Comparison of ENCODE assay signal across 8 mouse cellular contexts in genomic region chr6:122308505-122309393, GRCm38 (mm10). TPM values are rescaled to one million over a fixed set of nuclear protein-coding genes. Genes with fewer than 3 reads are reported as not detected.
DNase-seq lines count a peak whose midpoint lies in the region; ATAC-seq and TF ChIP-seq lines count a peak whose summit lies in the region.

TSS of gene M6pr (plus strand) at chr6:122308720.

- peak; percentile 98 for DNase-seq in A20 (ENCODE audit: low read depth, low spot score)
- DNase-seq in heart, adult 9 months (ENCODE audit: low spot score in 2 of 2): peak; percentile 98 to 99
- DNase-seq in monocyte, adult 2 months (ENCODE audit: low read depth in 1 of 2, low spot score in 2 of 2): peak; percentile 94 to 95
- peak; percentile 97 to 98 for DNase-seq in spleen, postnatal 36 days (ENCODE audit: low spot score in 2 of 2)

- H3K9me3 ChIP-seq in kidney, embryonic 14.5 days (ENCODE audit: control insufficient read depth, low read length): no peaks in the 10 kb centered on the region
- H3K9me3 ChIP-seq in limb, embryonic 15.5 days: no peaks in the 10 kb centered on the region

- peaks cover 19% of the 10 kb centered on the region for H3K36me3 ChIP-seq in kidney, embryonic 14.5 days (ENCODE audit: control insufficient read depth, insufficient read depth, low read length)
- H3K36me3 ChIP-seq in limb, embryonic 15.5 days: peaks cover 9% of the 10 kb centered on the region

- under 1% methylated on average over 49 of the region's 49 CpGs for WGBS in kidney, embryonic 14.5 days
- under 1% methylated on average over 49 of the region's 49 CpGs for WGBS in limb, embryonic 15.5 days

- TF ChIP-seq CTCF in bone marrow macrophage, adult 2 months (IDR thresholded peaks at IDR 0.05; ENCODE audit: low read depth, low read length): peak; percentile 82
- TF ChIP-seq CTCF in embryonic fibroblast, embryonic 13.5 days (IDR thresholded peaks at IDR 0.05; ENCODE audit: borderline replicate concordance, insufficient read depth, low read length): peak; percentile 60; the same call in 1 of the 2 replicates

- H3K4me2 ChIP-seq in kidney, embryonic 14.5 days (replicated peaks; ENCODE audit: low read depth, low read length): peak within 1 kb of the TSS; percentile 87
- H3K4me2 ChIP-seq in limb, embryonic 15.5 days: peak within 1 kb of the TSS; percentile 65

- TF ChIP-seq POLR2A in bone marrow macrophage, adult 2 months (IDR thresholded peaks at IDR 0.05; ENCODE audit: borderline replicate concordance, low read depth, low read length): 0 out of 2 replicates have a peak, but pooled peaks have one; percentile 38
- peak; percentile 74 for TF ChIP-seq POLR2A in embryonic fibroblast, embryonic 13.5 days (IDR thresholded peaks at IDR 0.05; ENCODE audit: low read depth, low read length)

- ATAC-seq in kidney, embryonic 14.5 days (ENCODE audit: low FRiP score, low TSS enrichment): peak; percentile 99
- ATAC-seq in limb, embryonic 15.5 days (ENCODE audit: insufficient number of reproducible peaks, low FRiP score, low TSS enrichment, low read depth): peak; percentile 99

- peak within 1 kb of the TSS; percentile 81 for H3K9ac ChIP-seq in kidney, embryonic 14.5 days (ENCODE audit: low read depth, low read length)
- peak within 1 kb of the TSS; percentile 90 for H3K9ac ChIP-seq in limb, embryonic 15.5 days

- peaks cover 14% of the 10 kb centered on the region for H3K4me1 ChIP-seq in bone marrow macrophage, adult 2 months (ENCODE audit: control insufficient read depth, insufficient read depth, low read length)
- H3K4me1 ChIP-seq in embryonic fibroblast, embryonic 13.5 days (ENCODE audit: control insufficient read depth, insufficient read depth, low read length): no peaks in the 10 kb centered on the region; the same call in 1 of the 2 replicates
- H3K4me1 ChIP-seq in kidney, embryonic 14.5 days (ENCODE audit: control insufficient read depth, insufficient read depth, low read length): peaks cover 15% of the 10 kb centered on the region
- H3K4me1 ChIP-seq in limb, embryonic 15.5 days: peaks cover 23% of the 10 kb centered on the region

- H3K27ac ChIP-seq in bone marrow macrophage, adult 2 months (ENCODE audit: insufficient read depth, low read depth, low read length): peak within 1 kb of the TSS; percentile 85
- H3K27ac ChIP-seq in embryonic fibroblast, embryonic 13.5 days (ENCODE audit: insufficient read depth, low read length): peak within 1 kb of the TSS; percentile 55
- no peak within 1 kb of the TSS for H3K27ac ChIP-seq in kidney, embryonic 14.5 days (ENCODE audit: low read depth, low read length)
- H3K27ac ChIP-seq in limb, embryonic 15.5 days: peak within 1 kb of the TSS; percentile 86

- no peaks in the 10 kb centered on the region for H3K27me3 ChIP-seq in kidney, embryonic 14.5 days (ENCODE audit: control insufficient read depth, insufficient read depth, low read length)
- no peaks in the 10 kb centered on the region for H3K27me3 ChIP-seq in limb, embryonic 15.5 days

- peak within 1 kb of the TSS; percentile 92 for H3K4me3 ChIP-seq in bone marrow macrophage, adult 2 months (ENCODE audit: insufficient read depth, low read length)
- peak within 1 kb of the TSS; percentile 95 for H3K4me3 ChIP-seq in embryonic fibroblast, embryonic 13.5 days (ENCODE audit: insufficient read depth, low read length)
- H3K4me3 ChIP-seq in kidney, embryonic 14.5 days (ENCODE audit: low read length): peak within 1 kb of the TSS; percentile 71
- H3K4me3 ChIP-seq in limb, embryonic 15.5 days: peak within 1 kb of the TSS; percentile 91

RNA-seq across cellular contexts. Expression of gene M6pr, which starts in this region (rescaled TPM):
- 229 and 236 TPM in 2 replicates for polyA plus RNA-seq in bone marrow macrophage, adult 2 months (2012; ENCODE audit: insufficient read depth, insufficient read length, missing spikeins)
- polyA plus RNA-seq in embryonic fibroblast, embryonic 13.5 days (2011; ENCODE audit: insufficient read length, low read depth, missing spikeins): 136 and 149 TPM in 2 replicates
- polyA plus RNA-seq in kidney, embryonic 14.5 days (2014; fragmentation: Nextera tagmentation; extraction: Ambion mirVana): 67.7 and 110 TPM in 2 replicates
- 92.4 and 93.2 TPM in 2 replicates for polyA plus RNA-seq in limb, embryonic 15.5 days (2015; fragmentation: Nextera tagmentation; extraction: Ambion mirVana)
